Mouse (Mus musculus) olfactory bulb, adult 2 months (tissue): ENCODE measurements around the gene Ctcf.

Experiments
- CTCF ChIP-seq: fragments of 200-500 bp; IDR thresholded peaks from 2 replicates; pipeline ENCODE4 v1.5.1; 2012; ENCODE audit warnings: low read depth, mild to moderate bottlenecking, low read length, moderate library complexity; ENCODE audit not compliant: insufficient read depth
- POLR2A ChIP-seq: fragments of 200-500 bp; IDR thresholded peaks from 2 replicates; pipeline ENCODE4 v1.6.1; 2012; ENCODE audit warnings: mild to moderate bottlenecking, low read depth, low read length, moderate library complexity; ENCODE audit not compliant: insufficient read depth

- no peak for TF ChIP-seq CTCF
- TF ChIP-seq POLR2A: no peak
These were observed 12.6 kb upstream of the Ctcf start for GRCm38 (mm10) chr8:105623679-105624245.
